Mouse (Mus musculus): ENCODE results near the gene Znrf4.
A peak's percentile ranks its signal among the peaks of the same experiment; 100 is the strongest.

Gene Znrf4

DNA sequence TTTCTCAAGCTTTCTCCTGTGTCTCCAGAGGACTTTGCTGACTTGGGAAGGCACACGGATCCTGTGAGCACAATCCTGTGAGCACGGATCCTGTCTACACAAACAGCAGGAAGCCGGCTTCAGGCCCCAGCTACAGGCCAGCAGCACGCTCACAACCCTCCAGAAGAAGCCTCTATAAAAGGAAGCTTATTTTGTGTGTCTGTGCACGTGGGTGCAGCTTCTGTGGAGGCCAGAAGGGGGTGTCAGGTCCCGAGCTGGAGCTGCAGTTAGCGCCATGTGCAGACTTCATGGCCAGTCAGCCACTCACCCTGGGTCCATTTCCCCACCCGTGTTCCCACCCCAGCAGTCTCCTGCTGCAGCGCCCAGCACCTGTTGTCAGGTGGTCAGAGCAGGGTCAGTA, 43.9 kb downstream of the Znrf4 start:
- no peak for DNase-seq (ENCODE audit: low spot score in 2 of 2)

DNA sequence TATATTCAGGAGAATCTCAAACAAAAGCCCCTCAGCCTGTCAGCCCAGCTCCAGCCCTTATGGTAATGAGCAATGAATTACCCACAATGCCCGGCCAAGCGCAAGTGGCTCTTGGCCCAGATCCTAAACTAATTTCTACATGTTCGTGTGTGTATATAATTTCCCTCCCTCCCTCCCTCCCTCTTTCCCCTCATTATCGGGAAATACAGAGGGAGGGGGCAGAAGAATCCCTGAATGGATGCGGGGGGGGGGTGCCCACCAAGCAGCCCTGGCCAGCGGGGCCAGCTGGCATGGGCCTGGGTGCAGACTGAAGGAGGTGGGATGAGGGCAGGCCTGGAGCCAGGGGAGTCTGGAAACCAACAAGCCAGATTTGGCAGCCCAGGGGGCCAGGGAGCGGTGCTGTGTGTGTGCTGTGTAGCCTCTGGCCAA, 44.8 kb downstream of the Znrf4 start:
- DNase-seq (ENCODE audit: low spot score in 2 of 2), result no peak

DNA sequence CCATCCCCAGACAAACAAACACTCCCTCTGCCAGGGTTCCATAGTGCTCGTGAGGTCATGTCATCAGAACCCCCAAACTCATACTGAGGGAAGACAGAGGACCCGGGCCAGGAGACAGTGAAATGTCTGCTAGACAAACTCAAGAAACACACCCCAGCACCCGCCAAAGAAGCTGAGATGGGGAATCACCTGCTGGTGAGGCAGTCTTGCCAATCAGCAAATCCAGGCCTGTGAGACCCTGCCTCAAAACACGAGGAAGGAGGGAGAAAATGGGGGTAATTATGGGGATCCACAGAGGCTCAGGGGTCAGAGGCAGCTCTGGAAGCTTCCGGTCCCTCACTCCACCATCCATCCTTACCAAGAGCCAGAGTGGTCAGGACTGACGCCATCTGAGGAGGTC, 45.5 kb downstream of the Znrf4 start:
- DNase-seq (ENCODE audit: low spot score in 2 of 2), result no peak

DNA sequence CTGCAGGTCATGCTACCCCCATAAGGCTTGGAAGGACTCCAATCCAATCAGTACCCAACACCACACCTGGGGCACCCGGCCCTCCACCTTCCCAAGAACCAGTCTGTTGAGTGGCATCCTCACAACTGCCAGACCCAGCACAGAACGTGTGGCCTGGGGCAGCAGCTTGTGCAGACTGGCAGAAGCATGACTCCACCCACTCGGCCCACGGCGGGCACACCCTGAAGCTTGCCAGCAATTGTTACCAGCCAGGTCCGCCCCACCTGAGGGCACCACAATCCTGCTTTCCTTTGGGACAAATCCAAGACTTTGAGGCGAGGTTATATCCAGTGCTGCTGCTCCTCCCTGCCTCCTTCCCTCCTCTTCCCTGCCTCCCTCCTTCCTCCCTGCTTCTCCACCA, 47.4 kb downstream of the Znrf4 start:
- DNase-seq (ENCODE audit: low spot score in 2 of 2), result no peak

DNA sequence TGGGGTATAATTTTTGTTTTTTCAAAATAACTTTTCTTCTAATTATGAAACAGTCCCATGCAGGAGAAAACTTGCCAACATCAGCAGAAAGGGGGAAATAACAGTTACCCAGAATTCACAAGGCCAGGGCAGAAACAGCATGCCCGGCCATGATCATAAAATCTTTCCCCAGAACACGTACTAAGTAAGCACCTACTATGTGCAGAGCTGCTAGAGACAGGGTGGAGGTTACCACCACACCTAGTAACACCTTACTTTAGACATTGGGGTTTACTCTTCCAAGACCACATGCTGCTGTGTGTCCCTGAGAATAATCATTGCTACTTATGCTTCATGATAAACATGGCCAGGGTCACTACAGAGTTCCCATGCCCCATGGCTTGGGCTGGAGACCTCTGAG, 47.9 kb downstream of the Znrf4 start:
- no peak for DNase-seq (ENCODE audit: low spot score in 2 of 2)

DNA sequence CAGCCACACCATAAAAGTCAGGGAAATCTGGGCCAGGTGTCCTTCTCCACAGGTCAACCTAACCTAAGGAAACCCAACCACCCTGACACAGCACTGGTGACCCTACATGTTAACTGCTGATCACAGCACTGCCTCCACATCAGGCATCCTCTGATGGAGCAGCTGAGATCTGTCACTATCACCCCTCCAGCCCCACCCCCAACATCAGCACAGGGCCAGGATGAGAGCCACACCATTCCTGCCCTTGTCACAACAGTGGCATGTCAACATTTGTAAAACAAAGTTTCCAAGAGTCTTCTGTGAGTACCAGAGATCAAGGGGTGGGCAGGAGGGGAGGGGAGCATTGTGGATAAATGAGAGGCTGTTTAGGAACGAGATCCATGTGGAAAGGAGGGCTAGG, 48.7 kb downstream of the Znrf4 start:
- DNase-seq (ENCODE audit: low spot score in 2 of 2), result no peak

DNA sequence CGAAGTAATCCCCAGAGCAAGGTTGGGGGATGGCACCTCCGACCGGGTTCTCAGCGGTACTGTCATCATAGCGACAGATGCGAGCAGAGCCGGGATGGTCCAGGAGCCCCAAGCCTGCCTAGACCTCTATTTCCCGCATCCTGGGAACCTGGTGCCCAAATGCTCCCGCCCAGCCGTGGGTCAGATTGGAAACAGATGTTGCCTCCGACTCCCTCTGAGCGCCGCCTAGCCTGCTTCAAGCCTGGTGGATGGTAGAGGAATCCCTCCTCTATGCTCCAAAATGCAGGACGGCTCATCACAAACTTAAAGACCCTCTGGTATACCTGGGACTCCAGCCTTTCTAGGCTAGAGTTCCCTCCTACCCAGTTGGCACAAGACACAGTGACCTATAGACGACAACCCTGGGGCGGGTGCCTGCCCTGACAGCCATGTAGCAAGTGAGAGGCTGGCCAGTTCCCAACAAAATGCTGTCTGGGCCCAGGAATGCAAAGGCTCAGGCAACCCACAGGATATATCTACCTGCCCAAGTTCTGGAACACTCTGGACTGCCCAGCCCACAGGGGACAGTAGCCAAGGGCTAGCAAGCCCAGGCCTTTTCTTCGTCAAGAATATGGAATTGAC, 49.3 kb downstream of the Znrf4 start:
- DNase-seq (ENCODE audit: low spot score in 2 of 2), result no peak

DNA sequence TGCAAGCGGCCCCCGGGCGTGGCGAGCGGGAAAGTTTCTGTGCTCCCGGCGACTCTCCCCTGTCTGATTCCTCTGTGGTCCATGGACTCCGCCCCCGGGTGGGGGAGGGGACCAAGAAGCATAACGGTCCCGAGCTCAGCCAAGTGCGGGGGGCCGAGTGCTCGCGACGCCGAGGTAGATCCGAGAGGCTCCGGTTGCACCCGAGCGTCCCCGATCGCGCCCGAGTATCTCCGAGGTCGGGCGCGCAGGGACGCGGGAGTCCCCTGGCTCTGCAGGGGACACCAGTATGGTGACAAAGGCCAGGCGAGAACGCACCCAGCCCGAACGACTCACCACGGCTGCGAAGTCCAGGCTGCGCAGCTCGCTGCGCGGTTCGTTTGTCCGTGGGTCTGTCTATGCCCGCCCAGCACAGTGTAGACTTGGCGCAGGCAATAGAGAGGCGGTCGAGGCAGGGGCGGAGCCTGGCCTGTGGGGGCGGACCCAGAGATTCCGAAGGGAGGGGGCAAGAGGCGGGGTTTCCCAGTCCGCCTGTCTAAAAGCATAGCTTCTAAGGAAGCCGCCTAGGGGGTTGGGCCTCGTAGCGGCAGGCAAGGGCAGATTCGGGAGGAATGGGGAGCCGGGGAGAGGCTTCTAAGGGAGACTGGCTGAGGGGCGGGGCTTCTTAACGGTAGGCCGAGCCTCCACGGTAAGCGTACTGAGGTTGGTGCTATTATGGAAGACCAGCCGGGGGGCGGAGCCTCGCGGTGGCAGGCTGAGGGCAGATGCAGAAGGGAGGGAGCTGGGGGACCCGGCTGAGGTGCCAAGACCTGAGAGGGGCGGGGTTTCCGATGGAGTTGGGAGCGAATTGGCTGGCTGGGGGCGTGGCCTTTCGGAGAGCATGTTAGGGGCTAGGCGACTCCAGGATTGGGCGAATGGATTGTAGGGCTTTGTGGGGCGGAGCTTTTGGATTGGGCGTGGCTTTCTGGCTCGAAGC, 50.2 kb downstream of the Znrf4 start:
- peak; percentile 88 to 92 for DNase-seq (ENCODE audit: low spot score in 2 of 2)
